Mouse (Mus musculus): ENCODE measurements around the gene Frmd6. TPM values are rescaled to one million over a fixed set of nuclear protein-coding genes. Genes with fewer than 3 reads are reported as not detected.

The Frmd6 gene
- polyA plus RNA-seq, 1 experiment, result 15.2 TPM

DNA sequence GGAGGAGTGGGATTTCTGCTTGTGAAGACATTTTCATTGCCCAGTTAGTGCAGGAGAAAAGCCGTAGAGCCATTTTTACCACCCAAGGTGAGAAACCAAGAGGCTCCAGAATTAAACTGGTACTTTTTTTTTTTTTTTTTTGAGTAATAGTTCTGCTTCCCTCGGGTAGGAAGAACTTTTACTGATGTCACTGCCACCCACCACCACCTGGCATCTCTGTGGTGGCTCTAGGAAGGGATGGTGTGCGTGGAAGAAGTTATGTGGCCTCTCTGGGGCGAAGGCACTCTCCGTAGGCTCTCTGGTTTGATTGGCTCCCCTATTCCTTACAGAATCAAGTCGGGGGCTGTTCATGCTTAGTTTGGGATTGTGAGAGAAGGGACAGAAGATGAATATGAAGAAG is 17.3 kb upstream of the Frmd6 start:
- no peak for DNase-seq (ENCODE audit: low read depth)

DNA sequence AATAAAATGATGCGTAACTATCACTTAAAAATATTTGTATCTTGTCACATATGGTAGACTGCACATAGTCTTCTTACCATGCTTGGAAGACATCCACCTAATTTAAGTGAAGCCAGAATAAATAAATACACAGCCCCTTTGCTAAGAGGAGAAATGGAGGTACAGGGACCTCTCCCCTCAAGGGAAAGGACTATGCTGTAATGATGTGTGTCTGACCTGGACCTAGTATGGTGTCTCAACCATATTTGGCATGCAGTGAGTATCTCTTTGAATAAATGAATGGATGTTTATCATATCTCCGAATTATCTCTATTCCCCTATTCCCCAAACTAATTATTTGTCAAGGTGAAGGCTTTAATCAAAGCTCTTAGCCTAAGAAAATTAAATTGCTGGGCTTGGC is 15.4 kb upstream of the Frmd6 start:
- no peak for DNase-seq (ENCODE audit: low read depth)

DNA sequence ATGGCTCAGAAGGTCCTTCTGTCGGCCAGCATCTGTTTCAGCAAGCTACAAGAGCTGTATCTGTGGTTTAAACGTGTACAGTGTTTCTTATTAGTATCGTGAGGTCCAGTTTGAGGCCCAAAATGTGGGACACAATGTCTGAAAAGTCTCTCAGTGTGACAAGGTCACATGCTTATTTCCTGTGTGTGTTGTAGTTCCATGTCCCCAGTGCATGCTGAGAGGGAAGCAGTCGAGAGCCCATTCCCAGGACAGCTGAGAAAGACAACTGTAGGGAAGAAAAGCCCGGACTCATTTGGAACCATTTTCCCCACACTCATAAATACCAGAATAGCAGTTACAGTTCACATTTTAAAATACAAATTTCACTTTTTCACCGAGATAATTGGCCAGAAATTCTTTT is 13.5 kb upstream of the Frmd6 start:
- no peak for DNase-seq (ENCODE audit: low read depth)

- DNase-seq (ENCODE audit: low read depth), result no peak
Measured at GRCm38 (mm10) chr12:70812176-70812575, 13.1 kb upstream of the Frmd6 start.

DNA sequence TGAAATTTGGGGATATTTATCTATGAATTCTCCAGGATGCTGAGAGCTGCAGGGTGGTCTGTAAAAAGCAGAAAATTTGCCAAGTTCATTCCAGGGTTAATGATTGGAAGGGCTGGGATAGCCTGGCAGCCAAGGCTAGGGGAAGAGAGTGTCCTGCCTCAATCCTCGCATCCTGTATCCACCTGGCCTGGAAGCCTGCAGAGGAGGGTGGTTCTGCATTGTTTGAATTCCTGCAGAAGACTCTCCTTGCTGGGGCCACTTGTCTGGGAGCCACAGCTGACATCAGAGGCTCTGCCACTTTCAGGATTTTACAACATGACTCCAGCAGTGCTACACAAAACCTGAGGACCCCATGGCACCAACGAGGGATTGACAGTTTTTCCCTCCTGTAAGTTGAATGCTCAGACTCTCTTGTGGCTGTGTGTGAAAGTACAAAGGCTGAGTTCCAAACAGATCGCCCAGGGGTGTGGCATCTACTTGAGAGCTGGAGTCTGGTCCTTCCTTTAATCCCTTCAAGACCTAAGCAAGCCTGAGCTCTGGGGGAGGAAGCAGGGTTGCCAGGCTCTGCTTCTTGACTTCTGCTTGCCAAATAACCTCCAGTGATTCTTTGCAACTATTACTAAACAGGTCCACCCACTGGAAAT is 12.4 kb upstream of the Frmd6 start:
- DNase-seq (ENCODE audit: low read depth), result peak; percentile 94

DNA sequence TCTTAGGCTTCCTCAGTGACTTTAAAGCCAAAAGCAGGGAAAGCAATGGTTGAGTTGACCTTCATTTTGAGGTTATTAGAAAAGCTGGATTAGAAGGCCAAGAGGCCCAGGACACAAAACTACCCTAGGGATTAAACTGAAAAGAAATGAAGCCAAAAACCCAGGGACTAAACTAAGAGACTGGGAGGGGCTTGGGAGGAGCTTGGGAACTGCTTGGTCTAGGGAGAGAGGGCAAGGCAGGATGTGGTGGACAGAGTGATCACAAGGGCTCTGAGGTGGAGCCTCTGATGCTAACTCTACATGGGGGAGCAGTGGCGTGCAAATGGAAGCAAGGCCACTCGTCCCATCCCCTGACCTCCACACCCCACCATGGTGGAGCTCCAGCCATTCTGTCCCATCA is 8.6 kb upstream of the Frmd6 start:
- no peak for DNase-seq (ENCODE audit: low read depth)

- DNase-seq (ENCODE audit: low read depth), result no peak
Measured at GRCm38 (mm10) chr12:70824017-70824416, 1.3 kb upstream of the Frmd6 start.

DNA sequence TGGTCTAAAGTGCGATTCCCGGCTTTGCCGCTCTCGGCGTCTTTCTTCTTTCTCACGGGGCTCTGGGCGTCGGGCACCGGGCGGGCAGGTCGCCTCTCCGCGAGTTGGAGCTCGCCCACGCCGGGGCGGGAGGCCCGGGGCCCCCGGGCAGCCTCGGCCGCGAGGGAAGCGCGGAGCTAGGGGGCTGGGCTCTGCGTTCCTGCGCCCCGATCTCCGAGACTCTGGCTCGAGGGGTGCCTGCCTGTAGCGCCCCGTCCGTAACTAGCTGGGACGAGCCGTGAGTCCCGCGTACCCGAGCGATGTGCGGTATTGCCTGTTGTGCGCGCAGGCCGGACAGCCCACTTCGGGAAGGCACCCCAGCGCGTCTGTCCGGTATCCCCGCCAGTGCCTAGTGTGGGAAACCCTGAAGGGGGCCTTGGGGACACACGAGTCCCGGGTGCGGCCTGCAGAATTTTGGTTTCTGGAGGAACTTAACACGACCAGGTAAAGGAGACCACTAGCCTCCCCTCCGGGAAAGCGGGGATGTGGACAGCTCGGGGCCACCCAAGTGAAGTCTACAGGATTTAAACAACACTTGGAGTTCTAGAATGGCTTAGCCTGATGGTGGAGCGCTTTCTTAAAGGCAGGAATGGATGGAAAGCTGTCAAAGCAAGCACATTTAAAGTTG is 470 bp downstream of the Frmd6 start:
- DNase-seq (ENCODE audit: low read depth), result no peak

GRCm38 (mm10) chr12:70826318-70827072 is 1.2 kb downstream of the Frmd6 start:
- DNase-seq (ENCODE audit: low read depth), result no peak

GRCm38 (mm10) chr12:70827187-70827900 is 2.0 kb downstream of the Frmd6 start:
- DNase-seq (ENCODE audit: low read depth), result no peak

- DNase-seq (ENCODE audit: low read depth), result no peak
Measured at GRCm38 (mm10) chr12:70827901-70828271, 2.6 kb downstream of the Frmd6 start.

- no peak for DNase-seq (ENCODE audit: low read depth)
Measured at GRCm38 (mm10) chr12:70830982-70831566, 5.8 kb downstream of the Frmd6 start.

DNA sequence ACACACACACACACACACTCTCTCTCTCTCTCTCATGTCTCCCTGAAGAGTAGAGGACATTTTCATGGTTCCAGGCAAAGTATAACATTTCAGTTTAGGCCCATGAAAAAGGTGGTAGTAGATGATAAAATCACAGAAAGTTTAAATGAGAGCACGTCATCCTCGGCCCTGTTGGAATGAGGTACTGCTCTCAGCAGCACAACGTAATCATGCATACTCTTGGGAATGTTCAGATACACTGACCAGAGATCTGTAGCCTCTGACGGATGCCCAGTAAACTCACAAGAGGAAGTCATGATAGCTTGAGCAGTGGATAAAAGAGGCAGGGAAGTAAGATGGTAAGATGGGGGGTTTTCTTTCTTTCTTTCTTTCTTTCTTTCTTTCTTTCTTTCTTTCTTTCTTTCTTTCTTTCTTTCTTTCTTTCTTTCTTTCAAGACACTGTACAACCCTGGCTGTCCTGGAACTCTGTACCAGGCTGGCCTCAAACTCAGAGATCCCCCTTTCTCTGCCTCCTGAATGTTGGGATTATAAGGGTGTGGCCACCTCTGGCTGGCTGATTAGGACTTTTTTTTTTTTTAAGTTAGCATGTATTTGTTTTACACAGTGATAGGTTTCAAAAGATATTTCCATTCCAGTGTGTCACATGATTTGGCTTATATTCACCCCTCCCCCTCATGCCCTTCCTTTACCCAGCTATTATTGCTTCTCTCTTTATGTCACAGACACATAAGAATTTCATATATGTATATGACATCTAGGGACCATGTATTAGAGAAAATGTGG is 7.1 kb downstream of the Frmd6 start:
- DNase-seq (ENCODE audit: low read depth), result no peak

- no peak for DNase-seq (ENCODE audit: low read depth)
Measured at GRCm38 (mm10) chr12:70833050-70833449, 7.7 kb downstream of the Frmd6 start.

DNA sequence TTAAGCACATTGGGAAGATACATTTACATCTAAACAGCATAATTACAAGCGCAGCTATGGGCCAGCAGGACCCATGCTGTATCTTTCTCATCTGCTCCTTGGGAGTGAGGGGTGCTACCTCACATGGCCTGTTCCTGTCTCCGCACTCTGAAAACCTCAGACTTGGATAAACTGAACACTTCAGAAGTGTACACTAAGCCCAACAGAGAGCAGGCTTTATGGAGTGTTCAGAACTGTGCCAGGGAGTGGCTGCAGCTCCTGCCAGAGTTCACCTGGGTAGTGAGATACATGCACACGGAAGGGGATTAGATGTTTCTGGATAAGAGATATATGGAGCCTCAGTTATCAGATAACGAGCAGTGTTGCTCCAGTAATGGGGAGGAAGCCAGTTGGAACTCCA is 8.7 kb downstream of the Frmd6 start:
- no peak for DNase-seq (ENCODE audit: low read depth)

GRCm38 (mm10) chr12:70835004-70835403 is 9.7 kb downstream of the Frmd6 start:
- no peak for DNase-seq (ENCODE audit: low read depth)

GRCm38 (mm10) chr12:70837792-70838321 is 12.5 kb downstream of the Frmd6 start:
- DNase-seq (ENCODE audit: low read depth), result no peak

GRCm38 (mm10) chr12:70845371-70845770 is 20.1 kb downstream of the Frmd6 start:
- no peak for DNase-seq (ENCODE audit: low read depth)

GRCm38 (mm10) chr12:70849024-70849423 is 23.7 kb downstream of the Frmd6 start:
- DNase-seq (ENCODE audit: low read depth), result no peak

DNA sequence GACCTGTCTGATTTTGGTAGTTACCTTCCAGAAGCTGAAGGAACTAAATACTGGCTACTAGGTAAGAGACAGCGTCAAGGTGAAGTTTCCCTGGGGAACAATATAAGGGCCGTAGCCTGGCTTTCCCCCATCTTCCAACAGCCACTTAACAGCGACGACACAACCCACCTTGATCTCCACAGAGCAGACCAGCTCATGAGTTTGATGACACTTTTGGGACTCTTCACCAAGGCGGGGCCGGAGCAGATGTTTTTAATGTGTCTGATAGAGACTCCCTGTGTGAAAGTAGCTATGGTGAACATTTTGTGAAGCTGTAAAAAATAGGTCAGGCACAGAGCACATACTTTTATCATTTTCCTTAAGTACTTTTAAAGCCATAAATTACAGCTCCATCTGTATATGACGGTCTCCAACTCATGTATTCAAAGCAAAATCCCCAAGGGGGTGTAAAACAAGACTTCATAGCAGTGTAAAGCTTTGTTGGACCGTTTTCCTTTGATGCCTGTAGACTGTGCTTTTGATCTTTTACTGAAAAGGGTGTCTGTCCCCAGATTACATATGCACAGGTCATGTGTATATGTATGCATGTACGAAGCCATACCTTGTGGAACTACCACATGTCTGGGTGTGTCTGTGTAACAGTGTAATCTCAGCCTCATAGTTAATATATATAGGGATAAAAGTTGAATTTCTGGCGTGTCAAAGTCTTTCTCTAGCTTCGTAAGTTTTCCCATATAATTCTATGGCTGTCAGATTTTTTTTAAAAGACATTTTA is 24.4 kb downstream of the Frmd6 start:
- DNase-seq (ENCODE audit: low read depth), result no peak

All from gonadal fat pad, adult 2 months (tissue).